Mouse (Mus musculus): ENCODE data around the gene Cetn2.

Cetn2 gene

GRCm38 (mm10) chrX:72917884-72918681 lies at the start of gene Cetn2, which contains the start of gene Nsdhl:
TSS of gene Cetn2 (minus strand) at chrX:72918411.
TSS of gene Nsdhl (plus strand) at chrX:72918557.
- DNase-seq, result peak; percentile 93

GRCm38 (mm10) chrX:72962743-72963142 lies 44.5 kb upstream of the Cetn2 start:
- DNase-seq, result no peak

GRCm38 (mm10) chrX:72961511-72961910 lies 43.3 kb upstream of the Cetn2 start:
- no peak for DNase-seq

GRCm38 (mm10) chrX:72960431-72960830 lies 42.2 kb upstream of the Cetn2 start:
- peak; percentile 17 for DNase-seq

GRCm38 (mm10) chrX:72956486-72956885 lies 38.3 kb upstream of the Cetn2 start:
- DNase-seq, result no peak

- DNase-seq, result no peak
These were observed 35.3 kb upstream of the Cetn2 start for GRCm38 (mm10) chrX:72953464-72953863.

- DNase-seq, result no peak
These were observed 3.2 kb upstream of the Cetn2 start for GRCm38 (mm10) chrX:72921391-72921790.

GRCm38 (mm10) chrX:72918682-72919059 lies 460 bp upstream of the Cetn2 start:
- no peak for DNase-seq

GRCm38 (mm10) chrX:72911611-72912010 lies 6.6 kb downstream of the Cetn2 start:
- no peak for DNase-seq

- DNase-seq, result peak; percentile 72
These were observed 9.8 kb downstream of the Cetn2 start for GRCm38 (mm10) chrX:72908404-72908741.

- no peak for DNase-seq
These were observed 10.4 kb downstream of the Cetn2 start for GRCm38 (mm10) chrX:72907619-72908403.

GRCm38 (mm10) chrX:72902530-72902929 lies 15.7 kb downstream of the Cetn2 start:
- no peak for DNase-seq

GRCm38 (mm10) chrX:72896055-72896437 lies 22.2 kb downstream of the Cetn2 start:
- no peak for DNase-seq

- DNase-seq, result no peak
These were observed 22.7 kb downstream of the Cetn2 start for GRCm38 (mm10) chrX:72895388-72896054.
